Mouse (Mus musculus) megakaryocyte, embryonic 14.5 days (primary cell): Measurements from ENCODE around the gene Rasgrf1.

Source experiments
- FLI1 ChIP-seq: IDR thresholded peaks from 2 replicates; pipeline ENCODE4 v1.6.1; 2012; ENCODE audit warnings: low read length, inconsistent platforms, mixed read lengths
- GATA1 ChIP-seq: IDR thresholded peaks from 3 replicates; pipeline ENCODE4 v1.6.1; 2012; ENCODE audit warnings: mixed read lengths, low read length, inconsistent platforms, borderline replicate concordance

DNA sequence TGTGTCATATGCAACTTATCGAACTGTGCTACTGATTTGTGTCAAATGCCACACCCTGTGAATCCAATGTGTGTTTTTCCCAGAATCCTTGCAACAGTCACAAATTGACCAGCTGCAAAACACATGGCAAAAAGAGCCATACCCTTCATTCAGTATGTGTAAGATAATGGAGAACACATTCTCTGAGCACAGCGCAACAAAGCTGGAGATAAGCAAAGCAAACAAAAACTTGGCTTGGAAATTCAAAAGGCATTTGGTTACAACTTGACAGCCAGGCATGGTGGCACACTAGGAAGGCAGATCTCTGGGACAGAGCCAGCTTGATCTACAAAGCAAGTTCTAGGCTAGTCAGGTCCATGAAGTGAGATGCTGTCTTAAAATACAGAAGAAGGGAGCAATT lies 6.9 kb upstream of the Rasgrf1 start:
- TF ChIP-seq GATA1 (no peak), FLI1 (no peak)
